Mouse (Mus musculus) heart, postnatal 0 days (tissue): ENCODE data around the gene Igf2bp2.

Experiments used
- CTCF ChIP-seq: IDR thresholded peaks from 2 replicates; pipeline ENCODE4 v1.5.1; 2016; ENCODE audit warnings: antibody characterized with exemption, control low read depth, low read depth
- EP300 ChIP-seq: IDR thresholded peaks from 2 replicates; pipeline ENCODE4 v1.6.1; 2016; ENCODE audit warnings: antibody characterized with exemption, low read depth

GRCm38 (mm10) chr16:22009596-22009995 is 153.5 kb downstream of the Igf2bp2 start:
- TF ChIP-seq CTCF, result no peak
- no peak for TF ChIP-seq EP300
